Mouse (Mus musculus) erythroblast, embryonic 14.5 days (primary cell): ENCODE results near the gene Plcb3. TPM values are rescaled to one million over a fixed set of nuclear protein-coding genes. Genes with fewer than 3 reads are reported as not detected.

Experiments used
- H3K27me3 ChIP-seq: 2 replicates; pipeline ENCODE4 v1.6.1; 2012; ENCODE audit warnings: inconsistent platforms; ENCODE audit not compliant: control insufficient read depth
- H3K36me3 ChIP-seq: 2 replicates; pipeline ENCODE4 v1.6.1; 2012; ENCODE audit warnings: mild to moderate bottlenecking, inconsistent platforms; ENCODE audit not compliant: control insufficient read depth
- H3K4me1 ChIP-seq: 2 replicates; pipeline ENCODE4 v1.6.1; 2012; ENCODE audit warnings: inconsistent platforms; ENCODE audit not compliant: control insufficient read depth
- H3K4me3 ChIP-seq: replicated peaks from 2 replicates; pipeline ENCODE3; 2012; ENCODE audit warnings: moderate library complexity, mild to moderate bottlenecking, inconsistent platforms
- H3K9me3 ChIP-seq: 2 replicates; pipeline ENCODE4 v1.6.1; 2012; ENCODE audit warnings: low read length, inconsistent platforms, mixed read lengths; ENCODE audit not compliant: control insufficient read depth
- GATA1 ChIP-seq: IDR thresholded peaks from 2 replicates; pipeline ENCODE4 v1.6.1; 2012; ENCODE audit warnings: low read length, inconsistent platforms, mixed read lengths
- TAL1 ChIP-seq: IDR thresholded peaks from 3 replicates; pipeline ENCODE4 v1.6.1; 2012; ENCODE audit warnings: low read length, inconsistent platforms, mixed read lengths
- polyA plus RNA-seq: library from polyadenylated mRNA; stranded (reverse); fragments of >175 nt; gene quantifications from 2 replicates; pipeline ENCODE4 v1.2.3, GENCODE M21; 2012

Plcb3 gene
- polyA plus RNA-seq, 1 experiment: 0.22 TPM

- Histone ChIP-seq H3K4me3 (no peak overlapping the region), H3K4me1 (peaks cover 64% of the 10 kb centered on the region), H3K27me3 (no peaks in the 10 kb centered on the region), H3K36me3 (peaks cover 35% of the 10 kb centered on the region), H3K9me3 (no peaks in the 10 kb centered on the region)
- no peak for TF ChIP-seq GATA1
- no peak for TF ChIP-seq TAL1
Measured at GRCm38 (mm10) chr19:6983621-6984020, 7.4 kb upstream of the Plcb3 start.

- TF ChIP-seq TAL1: no peak
- TF ChIP-seq GATA1: no peak
- peak overlapping the region; percentile 89 for H3K4me3 ChIP-seq
Measured at GRCm38 (mm10) chr19:6981465-6981864, 5.2 kb upstream of the Plcb3 start.

GRCm38 (mm10) chr19:6980381-6981093 lies 4.3 kb upstream of the Plcb3 start, which contains the start of gene Fkbp2:
Gene Fkbp2, minus strand, starts transcription at chr19:6980501.
- TF ChIP-seq TAL1 (no peak), GATA1 (no peak)
- H3K27me3 ChIP-seq: no peaks in the 10 kb centered on the region
- H3K36me3 ChIP-seq: peaks cover 53% of the 10 kb centered on the region
- peak within 1 kb of the TSS; percentile 89 for H3K4me3 ChIP-seq
- no peaks in the 10 kb centered on the region for H3K9me3 ChIP-seq
- peaks cover 66% of the 10 kb centered on the region for H3K4me1 ChIP-seq

More at GRCm38 (mm10) chr19:6981465-6981864, 5.2 kb upstream of the Plcb3 start:
- Histone ChIP-seq H3K27me3 (no peaks in the 10 kb centered on the region), H3K36me3 (peaks cover 55% of the 10 kb centered on the region), H3K4me1 (peaks cover 65% of the 10 kb centered on the region), H3K9me3 (no peaks in the 10 kb centered on the region)

DNA sequence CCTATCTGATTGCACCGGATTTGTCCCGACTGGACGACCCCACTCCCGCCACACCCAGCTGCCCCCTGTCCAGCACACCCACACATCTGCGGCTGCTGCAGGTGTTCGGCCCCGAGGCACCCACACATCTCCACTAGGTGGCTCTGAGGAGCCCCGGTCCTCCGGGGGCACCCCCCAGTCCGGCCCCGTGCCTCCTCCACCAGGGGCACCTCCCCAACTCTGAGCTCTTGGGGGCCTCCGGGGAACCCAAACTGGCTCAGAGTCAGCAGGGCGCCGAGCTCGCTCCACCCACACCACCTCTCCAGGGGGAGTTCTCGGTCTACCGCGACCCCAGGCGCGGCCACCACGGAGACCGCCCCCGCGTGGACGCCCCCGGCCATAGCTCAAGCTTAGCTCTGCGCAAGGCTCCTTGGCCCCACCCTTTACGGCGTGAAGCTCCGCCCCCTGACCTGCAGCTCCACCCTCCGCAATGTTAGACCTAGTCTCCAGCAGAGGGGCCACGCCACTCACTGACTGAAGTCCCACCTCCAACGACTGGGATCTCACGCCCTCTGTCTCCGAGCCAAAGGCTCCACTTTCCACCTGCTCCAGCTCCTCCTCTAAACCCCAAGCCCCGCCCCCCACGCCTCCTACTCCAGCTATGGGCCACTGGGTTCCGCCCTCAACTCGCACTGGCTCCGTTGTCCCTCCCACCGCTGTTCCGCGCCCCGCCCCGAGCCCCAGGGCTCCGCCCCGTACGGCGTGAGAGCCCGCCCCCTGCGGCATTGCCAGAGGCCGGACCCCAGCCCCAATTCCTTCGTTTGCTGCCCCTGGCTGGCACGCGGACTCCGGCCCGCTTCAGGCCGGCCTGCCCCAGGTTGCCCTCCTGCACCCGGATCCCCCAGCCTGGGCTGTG lies 3.5 kb upstream of the Plcb3 start:
- H3K4me1 ChIP-seq: peaks cover 64% of the 10 kb centered on the region
- H3K27me3 ChIP-seq: no peaks in the 10 kb centered on the region
- peaks cover 46% of the 10 kb centered on the region for H3K36me3 ChIP-seq
- no peaks in the 10 kb centered on the region for H3K9me3 ChIP-seq
- TF ChIP-seq TAL1: no peak
- no peak for TF ChIP-seq GATA1
- peak overlapping the region; percentile 89 for H3K4me3 ChIP-seq

GRCm38 (mm10) chr19:6979001-6979479 lies 2.8 kb upstream of the Plcb3 start:
- no peak for TF ChIP-seq GATA1
- no peak for TF ChIP-seq TAL1
- Histone ChIP-seq H3K36me3 (peaks cover 41% of the 10 kb centered on the region), H3K4me3 (peak overlapping the region; percentile 89), H3K4me1 (peaks cover 70% of the 10 kb centered on the region), H3K9me3 (no peaks in the 10 kb centered on the region), H3K27me3 (no peaks in the 10 kb centered on the region)

DNA sequence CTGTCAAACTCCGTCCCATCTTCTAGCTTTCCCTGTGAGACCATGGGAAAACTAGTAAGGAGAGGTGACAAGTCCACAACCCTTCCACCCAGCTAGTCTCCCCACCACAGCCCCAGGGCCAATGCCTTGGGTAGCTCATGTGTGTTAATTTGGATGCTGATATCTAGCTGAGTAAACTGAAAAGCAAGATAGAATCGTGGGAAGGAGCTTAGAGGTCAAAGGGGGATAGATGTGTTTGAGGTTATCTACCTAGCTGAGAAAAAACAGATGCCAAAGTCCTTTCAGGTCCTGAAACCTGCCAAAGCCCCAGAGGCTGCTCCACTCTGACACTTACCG lies 2.3 kb upstream of the Plcb3 start:
- Histone ChIP-seq H3K9me3 (no peaks in the 10 kb centered on the region), H3K4me3 (peak overlapping the region; percentile 89), H3K4me1 (peaks cover 74% of the 10 kb centered on the region), H3K36me3 (peaks cover 37% of the 10 kb centered on the region), H3K27me3 (no peaks in the 10 kb centered on the region)
- TF ChIP-seq GATA1 (no peak), TAL1 (no peak)

GRCm38 (mm10) chr19:6977759-6978638 lies 1.7 kb upstream of the Plcb3 start:
- no peak for TF ChIP-seq TAL1
- TF ChIP-seq GATA1: no peak
- Histone ChIP-seq H3K4me1 (peaks cover 77% of the 10 kb centered on the region), H3K36me3 (peaks cover 33% of the 10 kb centered on the region), H3K4me3 (peak overlapping the region; percentile 89), H3K9me3 (no peaks in the 10 kb centered on the region), H3K27me3 (no peaks in the 10 kb centered on the region)

DNA sequence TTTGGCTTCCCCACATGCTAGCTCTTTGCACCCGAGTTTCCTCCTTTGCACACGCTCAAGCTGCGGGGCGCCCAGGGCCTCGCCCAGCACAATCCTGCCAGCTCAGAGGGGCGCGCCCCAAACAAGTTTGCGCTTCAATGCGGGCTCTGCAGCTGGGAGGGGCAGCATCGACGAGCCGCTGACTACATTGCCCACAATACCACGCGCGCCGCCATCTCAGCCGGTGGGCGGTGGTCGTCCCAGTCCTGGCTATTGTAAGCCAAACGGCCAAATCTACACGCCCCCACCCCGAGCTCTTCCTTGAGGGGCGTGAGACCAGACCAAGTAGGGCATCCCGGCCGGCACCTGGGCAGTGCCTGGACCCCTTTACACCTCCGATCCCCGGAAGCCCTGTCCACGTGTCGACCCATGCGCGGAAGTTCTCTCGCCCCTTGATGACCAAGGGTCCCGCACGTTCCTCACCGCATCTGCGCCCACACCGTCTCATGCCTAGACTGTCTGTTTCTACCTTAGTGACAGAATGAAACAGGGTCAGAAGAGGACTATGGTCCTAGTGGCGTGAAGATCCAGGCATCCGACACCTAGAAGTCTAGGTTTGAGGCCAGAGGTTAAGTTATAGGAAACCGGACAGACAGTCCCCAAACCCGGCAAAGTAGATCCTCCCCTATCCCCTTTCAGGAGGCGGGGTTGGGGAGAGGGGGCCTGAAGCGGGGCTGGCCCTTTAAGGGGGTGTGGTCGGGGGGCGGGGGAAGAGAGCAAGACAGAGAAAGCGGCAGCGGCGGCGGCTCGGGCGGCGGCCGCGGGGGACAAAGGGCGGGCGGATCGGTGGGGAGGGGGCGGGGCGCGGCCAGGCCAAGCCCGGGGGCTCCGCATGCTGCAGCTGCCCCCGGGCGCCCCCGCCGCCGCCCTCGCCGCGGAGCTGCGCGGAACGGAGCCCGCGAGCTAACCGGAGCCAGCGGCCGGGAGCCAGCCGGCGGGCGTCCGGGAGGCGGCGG lies 1.8 kb downstream of the Plcb3 start, which contains the start of gene Ppp1r14b:
TSS of gene Ppp1r14b (plus strand) at position 758 of the 995 bp plus-strand sequence.
- TF ChIP-seq TAL1 (no peak), GATA1 (no peak)
- Histone ChIP-seq H3K4me3 (peak within 1 kb of the TSS; percentile 82), H3K27me3 (no peaks in the 10 kb centered on the region; the same call in none of the 2 replicates), H3K36me3 (peaks cover 26% of the 10 kb centered on the region), H3K4me1 (peaks cover 90% of the 10 kb centered on the region), H3K9me3 (no peaks in the 10 kb centered on the region)
